In genomic region chr14:72825549-72825948, GRCm38 (mm10) we compare ENCODE assay signal across 21 mouse cellular contexts.
A peak's percentile ranks its signal among the peaks of the same experiment; 100 is the strongest.
DNase-seq lines count a peak whose midpoint lies in the region; ATAC-seq and TF ChIP-seq lines count a peak whose summit lies in the region.
"Had no signal": no experiment of that assay in that cellular context is flagged by ENCODE, and none has a peak within 500 bp of the region (broad histone marks: within the 10 kb centered on the region; RNA-seq: fewer than 3 reads in every experiment).

No protein-coding gene starts in this region.

- H3K36me3 ChIP-seq in lung, embryonic 14.5 days (ENCODE audit: insufficient read depth), result no peaks in the 10 kb centered on the region
- H3K36me3 ChIP-seq: embryonic facial prominence, embryonic 15.5 days; forebrain, embryonic 15.5 days; hindbrain, embryonic 15.5 days; liver, embryonic 13.5 days; lung, embryonic 15.5 days; neural tube, embryonic 15.5 days had no signal

- TF ChIP-seq CTCF in lung, embryonic 14.5 days (IDR thresholded peaks at IDR 0.05; ENCODE audit: low read depth), result no peak

- no peak overlapping the region for H3K4me3 ChIP-seq in lung, embryonic 14.5 days (ENCODE audit: low read depth, low read length)
- H3K4me3 ChIP-seq: embryonic facial prominence, embryonic 15.5 days; forebrain, embryonic 15.5 days; heart, adult 2 months; hindbrain, embryonic 15.5 days; liver, embryonic 13.5 days; lung, embryonic 15.5 days; neural tube, embryonic 15.5 days had no signal

- DNase-seq in lung, embryonic 14.5 days, result peak; percentile 70
- no peak for DNase-seq in lung, postnatal 25 days (ENCODE audit: low spot score)
- DNase-seq in Muller cell, postnatal 12 days (ENCODE audit: inconsistent ontology term), result peak; percentile 16
- DNase-seq in lung, postnatal 10 days, result peak; percentile 15
- peak; percentile 3 for DNase-seq in skeletal muscle tissue, adult 2 months (ENCODE audit: low read depth, low spot score)
- DNase-seq in T-cell, adult 2 months (ENCODE audit: low spot score), result no peak
- no peak for DNase-seq in adipocyte (ENCODE audit: low spot score)
- DNase-seq: adrenal gland, adult 8-10 months; cerebellum, adult 18-20 months; embryo, embryonic 11 days; gastrocnemius, postnatal 14 days; heart, postnatal 36 days; kidney, adult 8-10 months; liver, embryonic 13.5 days had no signal

- ATAC-seq in lung, embryonic 14.5 days (ENCODE audit: insufficient read depth), result no peak
- ATAC-seq: forebrain, embryonic 15.5 days; Patski had no signal

- H3K4me2 ChIP-seq in lung, embryonic 14.5 days, result no peak overlapping the region
- H3K4me2 ChIP-seq: embryonic facial prominence, embryonic 15.5 days; forebrain, embryonic 15.5 days; hindbrain, embryonic 15.5 days; liver, embryonic 13.5 days; lung, embryonic 15.5 days; neural tube, embryonic 15.5 days had no signal

- 46% methylated on average over 4 of the region's 4 CpGs for WGBS in lung, embryonic 14.5 days

- H3K9ac ChIP-seq in lung, embryonic 14.5 days, result no peak overlapping the region
- H3K9ac ChIP-seq: embryonic facial prominence, embryonic 15.5 days; forebrain, embryonic 15.5 days; hindbrain, embryonic 15.5 days; liver, embryonic 13.5 days; lung, embryonic 15.5 days; neural tube, embryonic 15.5 days had no signal

- H3K9me3 ChIP-seq in lung, embryonic 14.5 days (ENCODE audit: low read depth, low read length), result no peaks in the 10 kb centered on the region
- H3K9me3 ChIP-seq: embryonic facial prominence, embryonic 15.5 days; forebrain, embryonic 15.5 days; hindbrain, embryonic 15.5 days; liver, embryonic 13.5 days; lung, embryonic 15.5 days; neural tube, embryonic 15.5 days had no signal

- no peaks in the 10 kb centered on the region for H3K27me3 ChIP-seq in lung, embryonic 14.5 days (ENCODE audit: insufficient read depth, low read length)
- H3K27me3 ChIP-seq: embryonic facial prominence, embryonic 15.5 days; forebrain, embryonic 15.5 days; hindbrain, embryonic 15.5 days; liver, embryonic 13.5 days; lung, embryonic 15.5 days; neural tube, embryonic 15.5 days; Patski had no signal

- 0 out of 2 replicates have a peak overlapping the region, but pooled peaks have one; percentile 4 for H3K27ac ChIP-seq in lung, embryonic 14.5 days (ENCODE audit: low read depth)
- H3K27ac ChIP-seq: embryonic facial prominence, embryonic 15.5 days; forebrain, embryonic 15.5 days; heart, adult 2 months; hindbrain, embryonic 15.5 days; liver, embryonic 13.5 days; lung, embryonic 15.5 days; neural tube, embryonic 15.5 days had no signal

- no peaks in the 10 kb centered on the region for H3K4me1 ChIP-seq in lung, embryonic 14.5 days (ENCODE audit: insufficient read depth)
- H3K4me1 ChIP-seq: embryonic facial prominence, embryonic 15.5 days; forebrain, embryonic 15.5 days; hindbrain, embryonic 15.5 days; liver, embryonic 13.5 days; neural tube, embryonic 15.5 days had no signal

Comparison
In these comparisons a context has a peak if more than half of its experiments do, and no peak if none do; other contexts are left out.
1. DNase-seq: peak in lung, embryonic 14.5 days (single experiment), Muller cell, postnatal 12 days (single experiment), lung, postnatal 10 days (single experiment) and skeletal muscle tissue, adult 2 months (single experiment); none in lung, postnatal 25 days (single experiment), T-cell, adult 2 months (single experiment) and adipocyte (single experiment).